Comparison of ENCODE assay signal across 8 mouse cellular contexts in the genomic region with DNA sequence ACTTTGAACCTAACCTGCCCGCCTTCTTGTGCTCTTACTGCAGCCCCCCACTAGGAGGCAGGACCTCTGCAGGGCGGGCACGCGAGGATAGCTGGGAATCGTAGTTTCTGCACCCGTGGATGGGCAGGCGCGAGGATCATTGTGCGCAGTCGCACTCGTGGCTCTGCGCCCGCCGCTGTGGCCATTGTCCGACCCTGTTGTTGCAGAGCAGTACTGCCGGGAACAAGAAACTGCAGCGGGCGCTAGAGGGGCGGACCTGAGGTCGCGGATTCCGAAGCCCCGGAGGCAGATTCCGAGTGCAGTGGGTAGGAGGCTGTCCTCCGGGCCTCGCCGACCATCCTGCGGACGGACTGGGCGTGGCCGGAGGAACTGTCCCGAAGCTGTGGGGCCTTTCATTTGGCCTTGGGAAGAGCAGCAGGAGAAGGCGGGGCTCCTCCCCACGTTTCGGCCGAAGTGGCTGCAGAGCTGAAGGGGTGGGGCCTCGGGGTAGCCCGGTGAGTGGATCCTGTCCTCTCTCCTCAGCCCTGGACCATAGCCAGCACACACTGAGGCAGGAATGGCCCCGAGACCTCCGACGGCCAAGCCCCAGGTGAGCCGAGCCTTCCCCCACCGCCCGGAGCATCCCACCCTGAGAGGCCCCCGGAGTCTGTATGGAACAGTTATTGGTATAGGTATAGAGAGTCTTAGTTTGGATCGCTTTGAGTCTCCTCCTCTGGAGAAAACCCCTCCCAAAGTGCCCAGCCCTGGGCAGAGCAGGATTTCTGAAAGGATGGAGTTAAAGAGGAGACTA. TPM values are rescaled to one million over a fixed set of nuclear protein-coding genes. Genes with fewer than 3 reads are reported as not detected.
A peak's percentile ranks its signal among the peaks of the same experiment; 100 is the strongest.
DNase-seq lines count a peak whose midpoint lies in the region; ATAC-seq lines count a peak whose summit lies in the region.

Gene Zfp90 (plus strand): TSS at position 146 of the 790 bp plus-strand sequence.

- peak within 1 kb of the TSS; percentile 98 for H3K27ac ChIP-seq in hindbrain, embryonic 13.5 days

- peak within 1 kb of the TSS; percentile 70 for H3K4me2 ChIP-seq in hindbrain, embryonic 13.5 days

- peak; percentile 98 for ATAC-seq in hindbrain, embryonic 13.5 days (ENCODE audit: low FRiP score)

- no peaks in the 10 kb centered on the region for H3K27me3 ChIP-seq in hindbrain, embryonic 13.5 days

- WGBS in hindbrain, embryonic 13.5 days, result under 1% methylated on average over 46 of the region's 46 CpGs

- peaks cover 33% of the 10 kb centered on the region for H3K36me3 ChIP-seq in hindbrain, embryonic 13.5 days

- peaks cover 10% of the 10 kb centered on the region for H3K4me1 ChIP-seq in hindbrain, embryonic 13.5 days (replicated peaks)

- peak; percentile 95 for DNase-seq in Muller cell, postnatal 12 days (ENCODE audit: inconsistent ontology term)
- peak; percentile 96 for DNase-seq in cerebellum, adult 9-11 months
- peak; percentile 91 to 93 for DNase-seq in frontal cortex, postnatal 10 days (ENCODE audit: low spot score in 2 of 2)
- DNase-seq in layer of hippocampus, postnatal 25 days (ENCODE audit: extremely low spot score in 1 of 2, low spot score in 1 of 2), result peak; percentile 82 to 85
- DNase-seq in lung, postnatal 25 days (ENCODE audit: low spot score), result peak; percentile 95
- DNase-seq in retina, embryonic 14.5 days (ENCODE audit: low spot score), result peak; percentile 98
- DNase-seq in thymus, postnatal 4 days, result peak; percentile 91

- peaks cover 24% of the 10 kb centered on the region for H3K9me3 ChIP-seq in hindbrain, embryonic 13.5 days

- peak within 1 kb of the TSS; percentile 98 for H3K9ac ChIP-seq in hindbrain, embryonic 13.5 days

- H3K4me3 ChIP-seq in hindbrain, embryonic 13.5 days, result peak within 1 kb of the TSS; percentile 85

RNA-seq across cellular contexts. Expression of gene Zfp90, which starts in this region (rescaled TPM):
- 42.3 and 45.0 TPM in 2 replicates for polyA plus RNA-seq in hindbrain, embryonic 13.5 days (2015; fragmentation: Nextera tagmentation; extraction: Ambion mirVana)
- total RNA-seq in layer of hippocampus, postnatal 25 days (2021), result 10 to 100 TPM; 10.9 to 13.3 TPM

Comparison
In these comparisons a context has a peak if more than half of its experiments do, and no peak if none do; other contexts are left out.
1. Peak in every context shown above with its lines: DNase-seq, ATAC-seq, H3K4me3 ChIP-seq and H3K27ac ChIP-seq.